Mouse (Mus musculus) ovary, postnatal 10 days (tissue): ENCODE measurements around the gene Ltbp1.

ENCODE experiments used
- DNase-seq: peaks from one replicate; pipeline ENCODE4 v3.0.0; 2022; ENCODE audit warnings: low spot score

Gene Ltbp1

DNA sequence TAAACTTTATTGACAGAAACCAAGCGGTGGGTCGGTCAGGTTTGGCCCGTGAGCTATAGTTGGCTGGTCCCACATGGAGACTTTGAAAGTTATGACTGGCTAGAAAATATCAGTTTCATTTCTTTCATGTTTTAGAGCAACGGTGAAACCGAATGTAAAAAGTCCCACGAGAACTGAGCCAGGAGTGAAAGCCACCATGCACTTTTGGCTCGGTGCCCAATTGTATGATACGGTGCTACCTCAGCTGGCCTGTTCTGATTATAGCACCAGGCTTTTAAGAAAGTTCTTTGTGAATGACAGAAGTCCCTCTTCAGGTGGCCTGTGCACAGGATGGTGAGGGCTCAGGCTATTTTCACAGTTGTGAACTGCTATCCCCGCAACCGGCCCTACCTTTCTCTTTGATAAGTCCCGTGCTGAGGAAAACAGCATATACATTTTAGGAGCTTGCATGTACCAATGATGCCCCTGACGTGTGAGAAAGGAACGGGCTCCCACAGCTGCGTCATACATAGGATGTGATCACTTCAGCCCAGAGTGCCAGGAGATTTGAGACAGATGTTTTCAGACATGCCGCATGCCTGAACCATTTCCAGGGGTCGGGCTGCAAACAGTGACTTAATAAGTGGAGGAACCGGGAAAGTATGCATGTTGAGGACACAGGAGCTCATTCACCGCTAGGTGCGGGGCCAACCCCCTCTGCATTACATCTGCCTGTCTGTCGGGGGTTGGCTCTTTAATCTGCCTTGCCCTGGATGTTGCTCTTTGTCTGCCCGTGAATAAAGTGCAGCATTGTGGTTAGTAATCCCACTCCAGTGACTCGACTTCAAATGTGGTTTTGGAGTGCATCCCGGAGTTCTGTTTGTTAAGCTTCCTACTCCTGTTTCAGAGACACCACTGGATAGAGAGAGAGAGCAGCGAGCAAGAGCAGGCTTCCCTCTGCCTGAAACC, 172.8 kb downstream of the Ltbp1 start:
- DNase-seq, result peak; percentile 9

DNA sequence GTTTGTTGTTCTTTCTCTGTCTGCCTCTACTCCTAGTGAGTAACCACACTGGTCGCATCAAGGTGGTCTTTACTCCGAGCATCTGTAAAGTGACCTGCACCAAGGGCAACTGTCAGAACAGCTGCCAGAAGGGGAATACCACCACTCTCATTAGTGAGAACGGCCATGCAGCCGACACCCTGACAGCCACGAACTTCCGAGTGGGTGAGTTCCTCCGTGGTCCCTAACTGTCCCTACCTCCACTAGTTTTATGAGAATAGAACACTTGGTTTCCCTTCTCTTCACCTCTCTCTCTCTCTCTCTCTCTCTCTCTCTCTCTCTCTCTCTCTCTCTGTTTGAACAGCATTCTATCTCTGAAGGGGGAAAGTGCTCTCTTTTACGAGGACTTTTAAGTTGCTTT, 173.6 kb downstream of the Ltbp1 start:
- DNase-seq, result no peak

DNA sequence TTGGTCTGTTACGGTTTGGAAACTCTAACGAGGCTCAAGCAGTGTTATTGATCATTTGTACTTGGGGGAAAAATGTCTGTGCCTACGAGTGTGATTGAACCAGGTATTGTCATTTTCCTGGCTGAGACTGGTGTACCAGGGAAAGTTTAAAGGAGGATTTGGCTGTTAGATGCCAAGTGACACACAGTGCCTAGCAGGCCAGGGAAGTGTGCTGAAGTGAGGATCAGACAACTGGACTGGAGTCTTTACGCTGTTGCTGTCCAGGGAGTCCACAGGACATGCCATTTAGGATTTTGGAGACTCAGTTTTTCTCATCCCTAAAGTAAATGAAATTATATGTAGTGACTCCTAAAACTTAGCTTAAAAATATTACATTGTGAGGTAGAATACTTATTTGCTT, 174.9 kb downstream of the Ltbp1 start:
- no peak for DNase-seq

DNA sequence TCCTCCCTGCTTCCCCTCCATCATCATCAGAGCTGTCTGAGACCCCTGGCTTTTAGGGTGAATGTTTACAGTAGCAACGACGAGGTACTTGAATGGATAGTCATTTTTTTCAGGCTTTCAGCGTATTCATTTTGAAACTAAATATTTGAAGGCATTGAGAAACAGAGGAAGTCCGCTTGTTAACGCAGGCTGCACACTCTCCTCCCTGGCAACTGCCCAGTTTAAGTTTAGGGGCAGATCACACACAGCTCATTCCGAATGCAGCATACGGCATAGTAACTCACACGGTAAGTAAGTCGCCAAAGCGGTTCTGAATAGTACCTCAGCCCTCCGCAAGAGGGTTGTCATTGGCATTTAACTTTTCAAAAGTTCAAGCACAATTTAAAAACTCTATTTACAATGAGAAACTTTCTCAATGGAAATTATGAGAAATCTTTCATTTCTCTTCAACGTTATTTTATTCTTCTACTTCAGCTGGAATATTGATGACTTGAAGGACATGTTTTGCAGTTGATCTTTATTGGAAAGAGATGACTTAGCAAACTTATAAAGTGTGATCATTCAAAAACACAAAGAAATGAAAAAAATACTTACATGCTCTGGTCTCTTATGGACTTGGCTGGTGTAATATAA, 175.7 kb downstream of the Ltbp1 start:
- DNase-seq, result no peak

DNA sequence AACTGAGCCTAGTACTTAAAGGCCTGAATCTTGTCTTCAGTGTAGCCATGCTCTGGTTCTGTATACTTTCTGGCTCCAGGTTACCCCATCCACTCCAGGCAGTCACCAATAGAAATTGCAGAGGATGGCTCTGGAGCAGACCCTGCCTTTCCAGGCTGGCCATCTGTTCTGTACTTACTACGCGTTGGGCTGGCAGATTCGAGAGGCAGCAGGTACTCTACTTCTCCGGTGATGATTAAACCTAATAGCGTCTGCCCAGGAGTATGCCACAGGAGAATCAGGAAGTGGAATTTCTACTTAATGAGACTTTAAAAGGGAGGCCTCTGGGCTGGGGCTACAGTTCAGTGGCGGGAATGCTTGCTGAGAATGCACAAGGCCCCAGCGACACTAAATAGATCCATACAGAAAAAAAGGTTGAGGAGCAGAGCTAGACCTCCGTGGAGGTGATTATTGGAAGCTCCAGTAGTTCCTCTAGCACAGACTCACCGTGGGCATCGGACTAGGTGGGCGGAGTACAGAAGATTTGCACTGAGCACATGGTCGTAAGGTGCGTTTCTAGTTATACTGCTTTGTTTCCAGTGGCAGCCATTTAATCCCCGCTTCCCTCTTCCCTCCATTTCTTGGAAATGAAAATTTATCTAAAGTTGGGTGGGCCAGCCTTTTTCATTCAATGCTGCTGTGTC, 177.1 kb downstream of the Ltbp1 start:
- no peak for DNase-seq

DNA sequence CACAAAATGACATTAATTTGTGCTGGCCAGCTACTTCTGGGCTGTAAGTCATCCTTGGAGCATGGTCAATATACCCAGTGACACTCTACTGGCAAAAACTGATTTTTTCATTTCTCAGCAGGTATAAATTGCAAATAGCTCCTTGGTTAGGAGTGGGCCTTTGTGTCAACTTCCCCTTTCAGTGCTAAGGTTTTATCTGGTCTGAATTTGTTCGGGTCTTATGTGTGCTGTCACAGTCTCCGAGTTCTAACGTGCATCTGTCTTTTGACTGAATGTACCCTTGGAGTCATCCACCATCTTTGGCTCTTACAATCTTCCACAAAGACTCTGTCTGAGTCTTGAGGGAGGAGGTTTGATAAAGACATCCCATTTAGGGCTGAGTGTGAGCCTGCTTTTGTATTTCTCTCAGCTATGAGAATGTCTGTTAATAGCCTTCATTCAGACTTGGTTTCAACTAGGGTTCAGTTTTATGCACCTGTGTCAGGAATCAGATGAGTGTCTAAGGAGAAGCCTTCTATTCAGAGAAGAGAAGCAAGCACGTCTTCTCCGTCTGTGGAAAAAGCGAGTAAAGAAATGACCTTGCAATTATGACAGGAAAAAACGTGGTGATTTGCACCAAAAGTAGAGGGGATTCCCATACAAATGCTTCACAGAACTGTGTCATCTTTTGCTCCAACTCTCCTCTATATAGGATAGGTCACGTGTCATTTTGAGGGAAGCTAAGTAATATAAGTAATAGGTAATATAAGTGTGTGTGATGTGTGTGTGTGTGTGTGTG, 181.6 kb downstream of the Ltbp1 start:
- no peak for DNase-seq

DNA sequence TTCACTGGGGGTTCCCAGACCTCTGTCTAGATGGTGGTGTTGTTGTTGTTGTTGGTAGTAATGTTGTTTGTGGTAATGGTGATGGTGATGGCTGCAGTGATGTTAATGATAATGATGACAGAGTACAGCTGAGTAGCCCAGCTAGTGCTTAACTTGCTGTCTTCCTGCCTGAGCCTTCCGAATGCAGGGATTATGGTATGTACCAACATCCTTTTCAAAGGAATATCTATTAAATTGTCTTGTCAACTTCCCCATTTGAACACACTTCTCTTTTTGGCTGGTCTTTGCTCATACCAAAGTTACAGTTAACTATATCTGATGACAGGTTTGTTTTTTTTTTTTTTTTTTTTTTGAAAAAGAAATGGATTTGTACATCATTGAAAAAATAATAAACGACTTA, 191.6 kb downstream of the Ltbp1 start:
- DNase-seq, result no peak

DNA sequence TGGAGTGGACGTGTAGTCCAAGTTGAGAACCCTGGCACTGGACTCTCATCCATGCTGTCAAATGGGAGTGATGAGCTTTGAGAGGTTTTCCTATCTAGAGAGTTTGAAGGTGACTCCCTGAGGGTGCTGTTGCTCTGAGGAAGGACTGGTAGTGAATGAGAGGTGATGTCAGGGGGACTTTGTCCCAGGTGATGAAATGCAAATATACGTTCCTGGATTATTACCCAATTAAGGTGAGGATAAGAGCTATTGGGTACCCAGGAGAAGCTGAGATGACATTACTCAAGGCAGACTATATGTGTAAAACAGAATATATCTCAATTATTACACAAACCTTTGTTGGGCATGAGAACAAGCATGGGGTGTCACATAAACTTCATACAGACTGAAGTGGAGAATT, 193.4 kb downstream of the Ltbp1 start:
- no peak for DNase-seq

DNA sequence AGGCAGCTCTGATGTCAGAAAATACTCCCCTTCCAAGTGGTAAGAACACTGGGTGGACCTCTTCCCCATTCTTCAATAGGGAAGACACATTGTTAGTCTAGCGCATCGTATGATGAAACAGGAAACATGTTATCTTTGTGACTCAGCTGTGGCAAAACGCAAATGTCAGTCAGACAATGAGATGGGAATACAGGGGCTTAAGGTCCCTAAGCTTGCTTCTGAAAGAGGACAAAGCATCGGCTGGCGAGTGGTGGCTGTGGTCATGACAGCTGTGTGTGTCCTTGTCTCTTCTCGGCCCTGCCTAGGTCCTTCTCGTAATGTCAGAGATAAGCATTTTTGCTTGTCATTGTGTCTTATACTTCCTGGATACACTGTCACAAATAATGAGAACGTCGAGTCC, 194.3 kb downstream of the Ltbp1 start:
- DNase-seq, result no peak

DNA sequence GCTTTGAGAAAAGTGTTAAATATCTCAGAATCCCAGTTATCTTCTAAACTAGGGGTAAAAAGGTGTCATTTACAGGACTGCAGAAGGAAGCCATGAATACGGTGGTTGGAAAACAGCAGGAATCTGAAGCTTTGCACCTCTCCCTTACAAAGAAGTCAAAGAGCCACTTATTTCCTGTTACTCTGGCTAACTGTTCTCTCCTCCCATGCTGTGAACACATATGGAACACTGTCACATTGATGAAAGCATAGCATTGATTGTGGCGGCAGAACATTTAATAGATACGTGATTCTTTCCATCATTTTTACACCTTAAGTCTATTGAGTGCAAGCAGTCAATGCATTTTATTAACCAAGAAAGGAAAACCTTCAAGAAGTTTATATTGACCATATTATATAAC, 196.9 kb downstream of the Ltbp1 start:
- DNase-seq, result no peak

DNA sequence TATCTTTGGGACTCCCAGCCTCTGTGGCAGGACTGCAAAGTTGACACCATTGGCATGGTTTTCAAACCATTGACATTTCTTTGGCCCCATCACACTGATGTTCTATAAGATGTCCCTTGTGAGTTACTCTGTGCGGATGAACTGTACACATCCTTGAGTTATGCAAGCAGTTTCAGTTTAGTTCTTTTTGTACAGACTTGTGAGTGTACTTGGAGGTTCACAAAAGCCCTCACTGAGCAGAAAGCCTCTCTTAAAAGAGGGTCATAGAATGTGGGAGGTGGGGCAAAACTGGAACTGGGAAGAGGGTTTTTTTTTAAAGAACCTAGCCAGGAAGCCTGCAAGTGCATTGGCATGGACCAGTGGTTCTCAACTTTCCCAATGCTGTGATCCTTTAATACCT, 198.7 kb downstream of the Ltbp1 start:
- no peak for DNase-seq

DNA sequence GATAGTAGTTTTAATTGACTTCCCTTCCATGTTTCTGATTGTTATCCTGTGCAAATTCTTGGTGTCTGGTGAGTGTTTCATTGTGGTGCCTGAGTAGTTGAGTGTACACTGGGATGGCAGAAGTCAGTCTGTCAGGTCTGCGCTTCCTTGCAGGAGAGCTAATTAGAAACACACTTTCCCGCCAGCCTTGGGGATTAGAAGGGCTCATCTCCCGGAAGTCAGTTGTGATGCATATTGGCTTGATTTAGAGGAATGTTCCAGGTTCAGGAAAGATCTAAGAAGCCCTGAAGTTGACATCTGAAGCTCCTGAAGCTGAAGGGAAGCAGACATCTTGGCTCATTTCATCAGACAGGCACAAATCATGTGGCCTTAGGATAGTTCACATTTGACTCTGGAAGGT, 200.9 kb downstream of the Ltbp1 start:
- DNase-seq, result no peak

DNA sequence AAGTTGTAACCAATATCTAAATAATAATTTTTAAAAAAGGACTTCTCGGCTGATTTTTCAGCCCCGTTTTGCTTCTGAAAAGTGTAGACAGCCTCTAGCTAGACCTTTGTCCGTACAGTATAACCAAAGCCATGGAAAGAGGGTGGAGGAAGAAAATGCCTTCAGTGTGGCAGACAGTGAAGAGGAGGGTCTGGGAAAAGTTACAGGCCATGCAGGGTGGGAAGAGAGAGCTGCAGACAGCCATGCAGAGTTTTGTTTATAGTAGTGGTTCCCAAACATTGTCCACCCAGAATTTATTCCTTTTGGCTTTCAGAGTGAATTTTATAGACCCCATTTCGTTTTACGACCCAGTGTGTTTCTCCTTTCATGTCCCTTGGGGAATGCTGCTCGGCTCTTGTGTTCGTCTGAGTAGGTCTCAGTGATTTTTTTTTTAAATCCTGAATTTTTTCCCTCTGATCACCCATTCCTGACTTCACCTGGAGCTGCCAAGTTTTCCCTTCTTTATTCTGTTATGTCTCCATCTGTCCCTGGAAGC, 202.9 kb downstream of the Ltbp1 start:
- no peak for DNase-seq

DNA sequence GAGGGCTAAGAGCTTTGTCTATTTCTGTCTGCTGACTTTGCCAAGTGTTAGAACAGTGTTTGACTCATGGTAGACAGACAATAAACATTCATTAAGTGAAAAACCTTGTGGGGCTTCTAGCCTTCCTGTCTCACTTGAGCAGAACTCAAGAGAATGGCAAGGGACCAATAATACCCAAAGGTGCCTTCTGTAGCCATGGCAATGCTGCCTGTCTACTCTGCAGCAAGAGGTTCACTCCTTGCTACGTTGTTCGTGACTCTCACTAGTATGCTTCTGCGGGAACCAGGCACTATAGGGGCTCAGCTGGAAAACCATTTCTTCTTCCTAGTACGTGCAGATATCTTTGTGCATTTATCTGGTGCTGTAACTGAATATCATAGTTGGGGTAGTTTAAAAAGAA, 205.2 kb downstream of the Ltbp1 start:
- no peak for DNase-seq

DNA sequence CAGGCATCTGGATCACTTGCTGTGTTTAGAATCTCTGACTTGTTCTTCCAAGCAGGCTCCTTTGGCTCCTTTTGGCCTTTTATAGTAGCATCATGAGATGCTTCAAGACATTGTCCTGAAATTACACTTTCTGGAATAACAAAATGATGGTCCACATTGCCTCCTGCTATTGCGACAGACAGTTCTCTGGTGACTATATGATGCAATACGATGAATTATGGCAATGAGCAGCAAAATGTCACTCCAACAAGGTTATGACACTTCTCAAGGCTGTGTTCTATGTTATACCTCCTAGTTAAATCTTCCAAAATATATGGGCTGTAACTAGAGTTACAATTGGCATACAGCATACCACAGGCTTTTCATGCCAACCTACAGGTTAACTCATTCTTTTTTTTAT, 211.0 kb downstream of the Ltbp1 start:
- DNase-seq, result no peak

DNA sequence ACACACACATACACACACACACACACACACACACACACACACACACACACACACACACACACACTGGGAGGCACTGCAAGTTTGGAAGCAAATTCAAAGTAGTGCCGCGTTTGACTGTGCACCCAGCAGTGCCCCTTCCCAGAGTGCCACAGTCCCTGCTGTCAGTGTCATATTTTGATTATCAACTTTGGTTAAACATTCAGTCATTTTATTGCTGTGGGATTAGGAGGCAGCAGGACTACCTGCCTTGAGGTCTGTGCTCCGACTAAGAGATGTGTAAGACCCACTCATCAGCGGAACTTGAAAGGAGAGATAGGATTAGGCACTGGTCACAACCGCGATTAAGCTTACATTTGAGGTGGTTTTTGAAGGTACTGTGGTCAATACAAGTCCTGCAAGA, 213.3 kb downstream of the Ltbp1 start:
- DNase-seq, result no peak

DNA sequence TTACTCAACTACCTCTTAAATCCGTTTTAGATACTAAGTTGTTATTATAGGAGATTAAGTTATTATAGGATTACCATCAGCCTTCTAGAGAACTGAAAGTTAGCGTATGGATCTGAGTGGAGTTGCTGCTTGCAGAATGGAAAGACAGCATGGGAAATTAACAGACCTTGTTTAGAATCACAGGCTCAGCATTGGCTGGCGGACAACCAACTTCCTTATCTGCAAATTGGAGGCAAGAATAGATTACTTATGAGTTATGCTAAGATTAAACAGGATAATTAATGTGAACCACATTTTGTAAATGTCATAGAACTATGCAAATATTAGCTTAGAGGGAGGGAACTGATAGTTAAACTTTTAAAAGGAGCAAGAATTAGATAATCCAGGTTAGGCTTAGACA, 223.0 kb downstream of the Ltbp1 start:
- no peak for DNase-seq

DNA sequence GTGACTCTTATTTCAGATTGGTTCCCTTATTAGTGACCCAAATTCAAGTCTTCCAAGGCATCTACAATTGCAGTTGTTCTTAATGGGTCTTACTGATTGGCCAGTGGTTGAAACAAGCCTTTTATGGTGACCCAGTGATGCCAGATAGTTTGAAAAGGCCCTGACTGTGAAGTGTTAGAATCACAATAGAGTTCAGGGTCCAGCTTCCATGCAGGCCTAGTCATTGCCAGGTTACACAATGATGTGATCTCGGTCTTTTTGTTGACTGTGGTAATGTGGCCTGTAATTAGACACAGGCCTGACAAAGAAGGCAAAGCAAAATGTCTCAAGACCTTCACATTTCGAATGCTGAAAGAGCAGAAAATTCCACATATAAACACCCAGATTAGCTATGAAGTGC, 227.8 kb downstream of the Ltbp1 start:
- no peak for DNase-seq

DNA sequence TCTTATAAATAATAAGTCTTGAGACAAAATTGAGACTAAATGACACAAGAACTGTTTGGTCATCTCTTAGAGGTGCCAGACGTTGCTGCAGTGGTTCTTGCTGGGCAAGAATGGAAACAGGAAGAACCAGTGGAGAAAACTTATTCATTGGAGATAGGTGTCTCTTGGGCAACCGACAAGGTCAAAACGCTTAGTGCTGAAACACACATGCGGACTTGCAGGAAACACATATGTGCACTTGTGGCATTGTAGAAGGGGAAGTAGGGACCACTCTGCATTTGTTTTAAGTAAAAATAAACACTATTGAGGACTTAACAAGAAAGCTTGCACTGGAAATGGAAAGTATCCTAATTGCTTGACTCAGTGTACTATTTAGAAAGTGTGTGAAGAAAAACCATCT, 228.6 kb downstream of the Ltbp1 start:
- DNase-seq, result no peak

DNA sequence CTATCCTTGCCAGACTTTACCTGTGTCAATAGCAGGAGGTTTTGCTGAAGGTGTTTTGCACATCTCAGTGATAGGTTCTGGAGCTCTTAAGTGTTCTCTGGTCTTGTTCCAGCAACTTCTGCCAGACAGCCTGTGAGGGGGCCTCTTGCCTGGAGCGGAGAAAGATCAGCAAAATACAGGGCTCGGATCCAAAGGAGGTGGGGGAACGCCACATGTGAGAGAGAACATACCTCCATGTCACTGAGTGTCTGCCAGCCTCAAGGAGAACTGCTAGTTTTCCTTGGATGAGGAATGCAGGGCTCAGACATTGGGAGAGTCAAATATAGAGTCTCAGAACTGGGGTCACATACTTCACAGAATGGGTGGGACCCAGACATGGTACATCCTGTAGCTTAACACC, 230.4 kb downstream of the Ltbp1 start:
- DNase-seq, result no peak

DNA sequence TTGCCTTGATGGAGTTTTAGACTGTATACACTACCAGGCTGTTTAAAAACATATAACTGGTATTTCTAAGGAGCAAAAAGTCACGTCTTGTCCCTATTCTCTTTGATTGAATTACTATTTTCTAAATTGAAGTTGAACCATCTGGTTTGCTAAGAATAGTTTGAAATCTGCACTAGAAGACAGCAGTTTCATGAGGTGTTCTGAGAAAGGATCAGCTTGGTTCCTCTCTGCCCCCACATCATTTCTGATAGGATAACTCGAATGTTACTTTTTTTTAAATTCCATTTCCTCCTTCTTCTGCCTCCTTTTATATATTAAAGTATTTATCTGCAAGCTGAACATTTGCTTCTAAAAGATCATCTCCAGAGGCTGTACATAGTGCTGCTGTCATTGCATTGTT, 231.2 kb downstream of the Ltbp1 start:
- DNase-seq, result no peak

DNA sequence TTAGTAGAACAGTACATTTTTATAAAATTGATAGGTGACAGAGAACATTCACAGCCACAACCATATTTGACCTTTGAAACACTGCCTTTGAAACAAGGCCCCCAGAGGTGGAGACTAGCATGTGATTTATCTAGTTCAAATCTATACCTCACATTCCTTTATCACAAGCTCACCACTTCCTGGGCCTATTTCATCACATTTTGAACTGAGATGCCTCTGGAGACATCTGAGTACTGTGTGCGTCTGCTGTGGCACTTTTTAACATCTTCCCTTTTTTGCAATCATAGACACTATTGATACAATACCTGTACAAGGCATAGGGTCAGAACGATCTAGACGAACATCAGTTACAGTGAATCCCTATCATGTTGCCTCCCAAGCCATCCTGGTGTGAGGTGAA, 232.1 kb downstream of the Ltbp1 start:
- DNase-seq, result no peak
